Mouse (Mus musculus) bone marrow, adult 2 months (tissue): ENCODE measurements around the gene Ccdc14. TPM values are rescaled to one million over a fixed set of nuclear protein-coding genes. Genes with fewer than 3 reads are reported as not detected.

Experiments used
- H3K27ac ChIP-seq: fragments of 200-500 bp; 2 replicates; pipeline ENCODE4 v1.5.1; 2012; ENCODE audit warnings: low read depth, mild to moderate bottlenecking, control low read depth, inconsistent platforms, low read length; ENCODE audit not compliant: control insufficient read depth, poor library complexity, insufficient read depth
- H3K4me1 ChIP-seq: fragments of 200-500 bp; 2 replicates; pipeline ENCODE4 v1.6.1; 2011; ENCODE audit warnings: low read length; ENCODE audit not compliant: control insufficient read depth, insufficient read depth
- H3K4me3 ChIP-seq: fragments of 200-500 bp; replicated peaks from 2 replicates; pipeline ENCODE3; 2011; ENCODE audit warnings: mild to moderate bottlenecking, low read depth, low read length, control low read depth; ENCODE audit not compliant: control insufficient read depth
- CTCF ChIP-seq: fragments of 200-500 bp; IDR thresholded peaks from 2 replicates; pipeline ENCODE4 v1.5.1; 2011; ENCODE audit warnings: low read length, control low read depth; ENCODE audit not compliant: control insufficient read depth, insufficient read depth
- POLR2A ChIP-seq: fragments of 200-500 bp; IDR thresholded peaks from 2 replicates; pipeline ENCODE4 v1.6.1; 2011; ENCODE audit warnings: low read depth, mild to moderate bottlenecking, control low read depth, low read length, borderline replicate concordance; ENCODE audit not compliant: control insufficient read depth
- WGBS: fragments of 180-500 bp; shearing (Covaris S2); methylation state at CpG from one replicate; pipeline ENCODE4 v1.1.7; 2018; 5-methylcytosine and 5-hydroxymethylcytosine counted together
- polyA plus RNA-seq: library from polyadenylated mRNA; stranded (reverse); fragments of >200 nt; gene quantifications from 2 replicates; pipeline ENCODE4 v1.2.4, GENCODE M21; 2011; ENCODE audit warnings: low replicate concordance; ENCODE audit not compliant: missing spikeins, insufficient read depth, insufficient read length

Ccdc14 gene
- polyA plus RNA-seq, 1 experiment = 4.8 TPM

DNA sequence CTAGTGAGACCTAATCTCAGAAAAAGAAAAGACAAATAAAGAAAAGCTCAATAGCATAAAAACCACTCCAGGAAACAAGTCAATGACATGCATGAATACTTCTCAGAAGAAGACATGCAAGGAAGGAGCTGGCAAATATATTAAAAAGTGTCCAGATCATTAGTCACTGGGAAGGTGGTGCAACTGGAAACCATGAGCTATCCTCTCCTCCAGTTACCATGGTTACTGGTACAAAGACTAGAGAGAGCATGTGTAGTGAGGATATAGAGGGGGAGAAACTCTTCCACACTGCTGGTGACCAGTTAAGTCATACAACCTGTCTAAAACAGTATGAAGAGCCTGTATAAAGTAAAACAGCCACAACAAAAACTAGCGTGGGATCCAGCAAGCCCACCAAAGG lies 75.8 kb downstream of the Ccdc14 start:
- Histone ChIP-seq H3K4me1 (no peaks in the 10 kb centered on the region; the same call in 1 of the 2 replicates), H3K4me3 (no peak overlapping the region), H3K27ac (no peak overlapping the region)
- no peak for TF ChIP-seq CTCF
- TF ChIP-seq POLR2A = no peak
- 87% methylated on average over 1 of the region's 1 CpGs for WGBS

DNA sequence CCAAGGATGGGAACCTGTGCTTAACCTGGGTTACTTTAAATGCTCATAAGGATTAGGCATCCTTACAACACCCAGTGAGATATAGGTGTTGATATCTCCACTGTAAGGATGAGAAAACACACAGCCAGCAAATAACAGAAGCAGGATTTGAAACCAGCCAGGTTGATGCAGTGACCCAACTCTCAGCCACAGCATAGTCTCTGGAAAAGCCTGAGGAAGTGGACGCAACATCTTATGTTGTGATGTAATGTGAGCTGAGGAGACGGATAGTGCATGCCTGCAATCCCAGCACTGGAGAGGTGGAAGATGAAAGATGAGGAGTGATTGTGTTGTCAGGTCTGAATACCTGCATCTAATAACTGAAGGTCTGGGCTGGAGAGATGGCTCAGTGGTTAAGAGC lies 77.0 kb downstream of the Ccdc14 start:
- 38% methylated on average over 2 of the region's 2 CpGs for WGBS
- no peak overlapping the region for H3K4me3 ChIP-seq
- H3K4me1 ChIP-seq = no peaks in the 10 kb centered on the region; the same call in 1 of the 2 replicates
- TF ChIP-seq CTCF (no peak), POLR2A (no peak)
- H3K27ac ChIP-seq = no peak overlapping the region

DNA sequence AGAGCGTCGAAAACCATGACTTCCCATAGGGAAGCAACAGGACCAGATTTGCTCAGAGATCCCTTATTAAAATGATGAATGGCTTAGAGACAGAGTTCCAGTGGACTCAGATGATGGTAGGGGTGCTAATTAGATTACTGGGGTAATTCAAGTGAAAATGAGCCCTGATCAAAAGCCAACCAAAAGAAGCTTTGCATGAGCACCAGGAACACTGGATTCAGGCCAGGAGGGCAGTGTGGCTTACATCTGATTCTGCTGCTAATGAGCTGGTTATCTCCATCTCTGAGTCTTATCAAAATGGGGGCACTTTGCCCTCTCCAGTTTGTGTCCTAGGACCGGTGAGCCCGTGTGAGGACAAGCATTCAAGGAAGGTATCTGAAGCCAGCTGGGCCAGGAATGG lies 78.0 kb downstream of the Ccdc14 start:
- TF ChIP-seq CTCF (no peak), POLR2A (no peak)
- WGBS = 88% methylated on average over 4 of the region's 4 CpGs
- H3K4me3 ChIP-seq = no peak overlapping the region
- no peak overlapping the region for H3K27ac ChIP-seq
- no peaks in the 10 kb centered on the region; the same call in 1 of the 2 replicates for H3K4me1 ChIP-seq

DNA sequence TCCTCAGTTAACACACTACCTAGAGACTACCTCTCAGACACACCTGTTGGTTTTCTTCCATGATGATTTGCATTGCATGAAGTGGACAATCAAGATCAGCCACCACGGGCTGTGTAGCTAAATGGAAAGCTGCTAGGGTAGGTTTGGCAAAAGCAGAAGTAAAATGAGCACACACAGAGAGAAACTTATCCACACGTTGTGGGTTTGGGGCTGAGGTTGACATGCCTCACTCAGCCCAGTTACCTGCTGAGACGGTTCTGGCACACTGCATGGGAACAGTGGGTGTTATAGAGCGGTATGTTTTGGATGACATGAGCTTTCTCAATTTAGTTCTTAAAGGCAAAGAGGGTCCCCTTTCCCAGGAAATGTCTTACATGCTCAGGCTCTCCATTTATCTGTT lies 79.7 kb downstream of the Ccdc14 start:
- Histone ChIP-seq H3K4me1 (no peaks in the 10 kb centered on the region; the same call in 1 of the 2 replicates), H3K4me3 (no peak overlapping the region), H3K27ac (no peak overlapping the region)
- TF ChIP-seq CTCF = no peak
- TF ChIP-seq POLR2A = no peak
- WGBS = 18% methylated on average over 4 of the region's 4 CpGs

DNA sequence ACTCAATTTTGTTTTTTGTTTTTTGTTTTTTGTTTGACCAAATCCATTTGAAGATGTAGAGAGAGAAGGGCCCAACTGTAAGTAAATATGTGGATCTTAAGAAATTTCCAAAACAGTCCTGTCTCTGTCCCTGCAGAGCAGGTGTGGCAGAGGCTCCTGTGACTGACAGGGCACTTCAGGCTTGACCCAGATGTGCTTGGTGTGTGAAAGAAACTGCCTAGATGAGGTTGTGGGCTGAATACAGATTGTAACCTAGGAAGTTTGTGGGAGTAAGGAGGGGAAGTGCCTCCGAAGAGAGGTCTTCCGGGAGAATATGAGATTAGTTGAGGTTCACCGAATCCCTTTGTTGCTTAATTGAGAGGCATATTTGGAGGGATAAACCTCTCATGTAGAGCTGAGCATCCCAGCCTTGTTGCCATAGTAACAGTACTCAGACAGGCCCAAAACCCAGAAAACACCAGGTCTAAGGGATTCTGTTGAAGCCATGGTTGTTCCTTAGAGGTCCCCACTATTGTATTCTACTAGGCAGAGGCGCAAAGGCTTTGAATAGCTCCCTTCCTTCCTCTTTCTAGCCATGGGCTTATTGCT lies 82.1 kb downstream of the Ccdc14 start:
- WGBS = 21% methylated on average over 4 of the region's 4 CpGs
- Histone ChIP-seq H3K4me1 (no peaks in the 10 kb centered on the region; the same call in 1 of the 2 replicates), H3K27ac (no peak overlapping the region), H3K4me3 (no peak overlapping the region)
- TF ChIP-seq POLR2A = no peak
- TF ChIP-seq CTCF = no peak

Other genes with a start within 250 kb of the Ccdc14 start
- gene Kalrn, start 117.1 kb upstream of the Ccdc14 start, polyA plus RNA-seq = 23.3 and 72.1 TPM in 2 replicates
- gene Ropn1, start 40.7 kb upstream of the Ccdc14 start, polyA plus RNA-seq = not detected in 2 replicates
- 11.1 and 22.2 TPM in 2 replicates for gene Mylk, start 54.6 kb downstream of the Ccdc14 start, polyA plus RNA-seq